Mouse (Mus musculus) limb, embryonic 13.5 days (tissue): ENCODE results near the gene Arhgef3. TPM values are rescaled to one million over a fixed set of nuclear protein-coding genes. Genes with fewer than 3 reads are reported as not detected.
"Not testable (repeated sequence)": the region's sequence is repeated elsewhere in the genome, so short reads cannot be mapped to it uniquely, and the experiment has no call there.

ENCODE experiments used
- ATAC-seq: fragments of 200-750 bp; cut with Nextera tagmentation; 2 replicates; pipeline ENCODE4 v1.8.0; 2017; ENCODE audit warnings: low read depth, moderate number of reproducible peaks, moderate TSS enrichment; ENCODE audit not compliant: low FRiP score
- H3K27ac ChIP-seq: fragments of 300-500 bp; sonication (generic); 2 replicates; pipeline ENCODE4 v1.5.1; 2015; ENCODE audit warnings: inconsistent platforms, mild to moderate bottlenecking, moderate library complexity
- H3K27me3 ChIP-seq: fragments of 300-500 bp; sonication (generic); 2 replicates; pipeline ENCODE4 v1.6.1; 2015; ENCODE audit warnings: mild to moderate bottlenecking, inconsistent platforms
- H3K36me3 ChIP-seq: fragments of 300-500 bp; sonication (generic); 2 replicates; pipeline ENCODE4 v1.6.1; 2015; ENCODE audit warnings: inconsistent platforms, mild to moderate bottlenecking, moderate library complexity
- H3K4me1 ChIP-seq: fragments of 300-500 bp; sonication (generic); 2 replicates; pipeline ENCODE4 v1.6.1; 2015; ENCODE audit warnings: inconsistent platforms
- H3K4me2 ChIP-seq: fragments of 300-500 bp; sonication (generic); replicated peaks from 2 replicates; pipeline ENCODE4 v1.6.1; 2015; ENCODE audit warnings: inconsistent platforms, mild to moderate bottlenecking, moderate library complexity
- H3K4me3 ChIP-seq: fragments of 300-500 bp; sonication (generic); 2 replicates; pipeline ENCODE4 v1.5.1; 2015; ENCODE audit warnings: moderate library complexity, mild to moderate bottlenecking, inconsistent platforms
- H3K9ac ChIP-seq: fragments of 300-500 bp; sonication (generic); 2 replicates; pipeline ENCODE4 v1.6.1; 2015; ENCODE audit warnings: mild to moderate bottlenecking, inconsistent platforms
- H3K9me3 ChIP-seq: fragments of 300-500 bp; sonication (generic); 2 replicates; pipeline ENCODE4 v1.6.1; 2016; ENCODE audit warnings: inconsistent platforms
- WGBS: fragments of 180-500 bp; shearing (Covaris S2); methylation state at CpG from one replicate; pipeline ENCODE4 v1.1.7; 2015; 5-methylcytosine and 5-hydroxymethylcytosine counted together
- polyA plus RNA-seq: library from polyadenylated mRNA; unstranded; fragments of >200 nt; fragmentation: Nextera tagmentation; extraction: Ambion mirVana; gene quantifications from 2 replicates; pipeline ENCODE4 v1.2.1, GENCODE M21; 2015

Gene Arhgef3
- polyA plus RNA-seq, 1 experiment from 2014 or later = 24.1 TPM

DNA sequence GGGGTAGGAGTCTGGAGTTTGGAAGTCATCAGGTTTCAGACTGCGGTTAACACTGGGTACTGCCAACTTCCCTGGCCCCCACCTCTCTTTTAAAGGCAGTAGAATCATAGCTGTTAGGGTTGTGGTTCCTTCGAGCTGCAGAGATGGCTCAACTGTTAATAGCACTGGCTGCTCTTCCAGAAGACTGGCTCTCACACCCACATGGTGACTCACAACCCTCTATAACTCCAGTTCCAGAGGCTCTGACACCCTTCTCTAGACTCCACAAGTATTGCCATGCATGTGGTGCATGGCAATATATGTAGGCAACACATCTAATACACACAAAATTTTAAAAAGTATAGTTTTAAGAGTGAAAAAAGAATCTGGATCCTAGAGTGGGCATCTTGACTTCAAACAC is 128.1 kb downstream of the Arhgef3 start:
- no peak for ATAC-seq
- Histone ChIP-seq H3K27me3 (no peaks in the 10 kb centered on the region), H3K4me3 (no peak overlapping the region), H3K4me2 (no peak overlapping the region), H3K27ac (no peak overlapping the region), H3K9ac (no peak overlapping the region), H3K36me3 (no peaks in the 10 kb centered on the region), H3K4me1 (peaks cover 5% of the 10 kb centered on the region), H3K9me3 (no peaks in the 10 kb centered on the region)
- WGBS = 77% methylated on average over 2 of the region's 2 CpGs

DNA sequence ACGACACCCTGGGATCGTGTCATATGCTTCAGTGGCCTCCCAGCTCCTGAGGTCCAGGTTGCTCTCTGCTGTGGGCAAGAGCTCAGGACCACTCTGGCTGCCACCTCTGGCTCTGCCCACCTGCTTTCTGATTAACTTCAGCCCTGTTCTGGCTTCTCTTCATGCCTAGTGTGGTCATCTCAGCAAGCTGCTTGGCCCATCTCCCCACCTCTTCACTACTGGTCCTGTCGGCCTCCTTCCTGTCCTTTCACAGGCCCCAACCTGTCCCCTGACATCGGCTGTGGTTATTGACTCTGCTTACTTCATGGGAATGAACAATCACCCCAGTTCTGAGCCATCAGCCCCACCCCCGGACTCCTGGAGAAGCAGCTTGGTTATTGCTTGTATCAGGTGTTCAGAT is 128.9 kb downstream of the Arhgef3 start:
- H3K4me3 ChIP-seq = no peak overlapping the region
- no peak overlapping the region for H3K4me2 ChIP-seq
- no peaks in the 10 kb centered on the region for H3K9me3 ChIP-seq
- no peaks in the 10 kb centered on the region for H3K36me3 ChIP-seq
- 88% methylated on average over 5 of the region's 5 CpGs for WGBS
- ATAC-seq = no peak
- H3K4me1 ChIP-seq = no peaks in the 10 kb centered on the region
- H3K9ac ChIP-seq = no peak overlapping the region
- no peaks in the 10 kb centered on the region for H3K27me3 ChIP-seq
- no peak overlapping the region for H3K27ac ChIP-seq

DNA sequence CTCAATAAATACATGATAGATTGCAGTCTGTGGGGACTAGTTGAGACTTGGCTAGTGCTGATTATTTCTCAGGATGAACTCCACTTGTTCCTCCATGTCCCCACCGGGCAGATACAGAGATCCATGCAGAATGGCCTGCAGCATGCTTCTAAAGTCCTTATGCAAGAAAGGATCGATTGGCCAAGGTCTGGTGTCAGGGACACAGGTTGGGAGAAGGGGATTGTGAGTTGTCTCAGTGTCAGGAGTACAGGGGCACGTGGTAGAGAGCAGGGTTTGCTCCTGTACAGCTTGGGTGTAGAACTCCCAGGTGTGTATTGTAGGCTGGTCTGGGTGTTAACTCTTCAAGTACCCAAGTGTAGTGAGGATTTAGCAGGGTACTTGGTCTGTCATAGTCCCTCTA is 130.2 kb downstream of the Arhgef3 start:
- WGBS = 56% methylated on average over 3 of the region's 3 CpGs

DNA sequence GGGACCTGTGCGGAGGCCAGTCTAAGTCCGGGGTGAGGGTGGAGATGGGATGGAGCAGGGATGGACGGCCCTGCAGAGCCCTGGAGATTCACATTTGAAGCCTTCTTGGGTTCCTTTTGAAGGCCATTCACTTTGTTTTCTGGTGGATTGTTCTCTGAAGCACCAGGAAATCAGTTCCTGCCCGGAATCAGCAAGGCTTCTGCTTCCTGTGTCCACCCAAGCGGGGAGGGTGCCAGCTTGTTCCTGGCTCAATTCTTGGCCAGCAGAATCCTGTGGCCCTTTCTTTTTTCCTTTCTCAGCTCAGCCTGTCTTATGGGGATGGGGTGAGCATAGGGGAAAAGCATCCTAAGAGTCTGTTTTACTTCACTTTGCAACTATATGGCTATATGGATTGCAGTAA is 131.7 kb downstream of the Arhgef3 start:
- Histone ChIP-seq H3K36me3 (no peaks in the 10 kb centered on the region), H3K9me3 (no peaks in the 10 kb centered on the region), H3K4me1 (no peaks in the 10 kb centered on the region), H3K9ac (no peak overlapping the region), H3K27ac (no peak overlapping the region), H3K4me2 (no peak overlapping the region), H3K4me3 (no peak overlapping the region), H3K27me3 (no peaks in the 10 kb centered on the region)
- 85% methylated on average over 5 of the region's 5 CpGs for WGBS
- ATAC-seq = no peak

More for the DNA sequence above, 130.2 kb downstream of the Arhgef3 start:
- Histone ChIP-seq H3K9ac (no peak overlapping the region), H3K4me1 (no peaks in the 10 kb centered on the region), H3K4me3 (no peak overlapping the region), H3K27me3 (no peaks in the 10 kb centered on the region), H3K9me3 (no peaks in the 10 kb centered on the region), H3K36me3 (no peaks in the 10 kb centered on the region), H3K4me2 (no peak overlapping the region), H3K27ac (no peak overlapping the region)
- ATAC-seq = no peak

DNA sequence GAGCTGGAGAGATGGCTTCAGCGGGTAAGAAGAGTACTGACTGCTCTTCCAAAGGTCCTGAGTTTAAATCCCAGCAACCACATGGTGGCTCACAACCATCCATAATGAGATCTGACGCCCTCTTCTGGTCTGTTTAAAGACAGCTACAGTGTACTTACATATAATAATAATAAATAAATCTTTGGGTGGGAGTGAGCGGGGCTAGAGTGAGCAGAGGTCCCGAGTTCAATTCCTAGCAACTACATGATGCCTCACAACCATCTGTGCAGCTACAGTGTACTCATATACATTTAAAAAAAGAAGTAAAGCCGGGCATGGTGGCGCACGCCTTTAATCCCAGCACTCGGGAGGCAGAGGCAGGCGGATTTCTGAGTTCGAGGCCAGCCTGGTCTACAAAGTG is 132.2 kb downstream of the Arhgef3 start:
- not testable (repeated sequence) for H3K4me1 ChIP-seq, H3K36me3 ChIP-seq, ATAC-seq, H3K9ac ChIP-seq, H3K9me3 ChIP-seq, H3K27ac ChIP-seq, H3K27me3 ChIP-seq, H3K4me3 ChIP-seq, H3K4me2 ChIP-seq
- WGBS = 94% methylated on average over 10 of the region's 10 CpGs

DNA sequence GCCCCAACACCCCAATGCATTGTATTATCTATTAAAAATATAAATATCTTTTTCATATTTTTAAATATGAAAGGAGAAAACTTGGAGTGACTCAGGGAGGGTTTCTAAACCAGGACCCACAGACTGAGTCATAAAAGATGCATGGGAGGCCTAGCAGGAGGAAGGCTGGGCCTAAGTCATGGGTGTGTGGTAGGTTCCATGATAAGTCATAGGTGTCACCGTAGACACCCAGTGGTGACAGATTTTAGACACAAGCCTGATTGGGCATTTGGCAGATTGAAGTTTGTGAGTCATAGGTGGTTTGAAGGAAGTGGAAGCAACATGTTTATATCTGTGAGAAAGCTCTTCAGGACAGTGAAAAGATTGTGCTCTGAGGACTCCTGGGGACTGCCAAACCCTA is 134.4 kb downstream of the Arhgef3 start:
- Histone ChIP-seq H3K4me3 (no peak overlapping the region), H3K9ac (no peak overlapping the region), H3K4me2 (no peak overlapping the region), H3K27me3 (no peaks in the 10 kb centered on the region), H3K9me3 (no peaks in the 10 kb centered on the region), H3K4me1 (no peaks in the 10 kb centered on the region), H3K27ac (no peak overlapping the region), H3K36me3 (no peaks in the 10 kb centered on the region)
- WGBS = 95% methylated on average over 1 of the region's 1 CpGs
- ATAC-seq = no peak

DNA sequence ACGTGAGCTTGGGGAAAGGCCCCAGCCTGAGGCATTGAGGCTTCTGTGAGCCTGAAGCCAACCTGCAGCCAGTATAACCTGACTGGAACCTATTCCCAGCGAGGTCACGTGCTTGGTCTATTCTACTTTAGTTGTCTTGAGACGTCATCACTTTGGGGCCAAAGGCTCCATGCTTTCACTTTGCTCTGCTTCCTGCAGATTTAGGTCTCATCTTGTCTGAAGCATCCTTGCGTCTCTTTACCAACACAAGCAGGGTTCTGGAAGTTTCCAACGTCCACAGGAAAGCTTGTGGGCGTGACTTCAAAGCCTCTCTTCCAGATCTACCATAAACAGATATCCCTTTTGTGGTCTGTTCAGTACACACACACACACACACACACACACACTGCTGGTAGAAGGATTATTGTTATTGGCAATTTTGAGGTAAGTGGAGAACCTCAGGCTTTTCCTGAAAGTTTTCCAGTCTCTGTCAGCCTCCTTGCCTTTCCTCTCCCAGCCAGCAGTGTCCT is 135.6 kb downstream of the Arhgef3 start:
- no peak overlapping the region for H3K9ac ChIP-seq
- H3K4me2 ChIP-seq = no peak overlapping the region
- no peaks in the 10 kb centered on the region for H3K27me3 ChIP-seq
- no peaks in the 10 kb centered on the region for H3K9me3 ChIP-seq
- H3K4me1 ChIP-seq = no peaks in the 10 kb centered on the region
- 77% methylated on average over 7 of the region's 7 CpGs for WGBS
- H3K4me3 ChIP-seq = no peak overlapping the region
- H3K27ac ChIP-seq = no peak overlapping the region
- H3K36me3 ChIP-seq = no peaks in the 10 kb centered on the region
- no peak for ATAC-seq

DNA sequence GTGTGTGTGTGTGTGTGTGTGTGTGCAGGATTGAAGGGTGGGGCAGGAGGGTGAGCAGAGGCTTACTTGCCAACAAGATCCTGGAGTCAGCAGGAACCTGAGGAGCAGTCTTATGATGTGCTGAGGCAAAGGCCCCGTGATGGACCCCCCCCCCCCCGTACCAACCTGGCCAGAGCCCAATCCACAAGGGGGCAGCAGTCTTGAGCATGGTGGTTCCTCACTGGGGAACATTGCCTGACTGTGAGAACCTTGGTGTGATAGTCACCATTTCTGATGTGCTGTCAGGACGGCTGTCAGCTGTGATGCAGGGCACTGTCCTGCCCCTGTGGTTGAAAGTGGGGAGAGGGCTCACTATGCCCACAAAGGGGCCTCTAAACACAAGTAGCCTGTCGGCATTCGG is 138.7 kb downstream of the Arhgef3 start:
- H3K36me3 ChIP-seq = no peaks in the 10 kb centered on the region
- H3K27ac ChIP-seq = no peak overlapping the region
- H3K4me2 ChIP-seq = no peak overlapping the region
- no peak for ATAC-seq
- H3K4me3 ChIP-seq = no peak overlapping the region
- no peaks in the 10 kb centered on the region for H3K4me1 ChIP-seq
- no peak overlapping the region for H3K9ac ChIP-seq
- WGBS = 82% methylated on average over 5 of the region's 5 CpGs
- no peaks in the 10 kb centered on the region for H3K27me3 ChIP-seq
- H3K9me3 ChIP-seq = no peaks in the 10 kb centered on the region

DNA sequence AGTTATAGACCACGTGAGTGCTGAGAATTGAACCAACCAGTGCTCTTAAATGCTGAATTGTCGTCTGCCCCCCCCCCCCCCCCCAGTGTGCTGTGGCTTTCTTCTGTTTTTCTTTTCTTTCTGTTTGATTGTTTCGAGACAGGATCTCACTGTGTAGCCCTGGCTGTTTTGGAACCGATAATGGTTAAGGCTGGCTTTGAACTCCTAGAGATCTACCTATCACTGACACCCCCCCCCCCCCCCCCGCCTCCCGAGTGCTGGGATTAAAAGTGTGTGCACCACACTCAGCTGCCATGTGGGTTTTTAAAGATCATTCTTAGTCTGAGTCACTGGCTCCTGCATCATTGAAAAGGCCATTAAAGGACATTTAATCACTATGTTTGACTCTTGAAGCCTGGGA is 147.7 kb downstream of the Arhgef3 start:
- Histone ChIP-seq H3K9ac (no peak overlapping the region), H3K27me3 (no peaks in the 10 kb centered on the region), H3K4me1 (no peaks in the 10 kb centered on the region), H3K4me2 (no peak overlapping the region), H3K4me3 (no peak overlapping the region), H3K9me3 (no peaks in the 10 kb centered on the region), H3K27ac (no peak overlapping the region), H3K36me3 (no peaks in the 10 kb centered on the region)
- no peak for ATAC-seq
- 57% methylated on average over 5 of the region's 6 CpGs for WGBS

DNA sequence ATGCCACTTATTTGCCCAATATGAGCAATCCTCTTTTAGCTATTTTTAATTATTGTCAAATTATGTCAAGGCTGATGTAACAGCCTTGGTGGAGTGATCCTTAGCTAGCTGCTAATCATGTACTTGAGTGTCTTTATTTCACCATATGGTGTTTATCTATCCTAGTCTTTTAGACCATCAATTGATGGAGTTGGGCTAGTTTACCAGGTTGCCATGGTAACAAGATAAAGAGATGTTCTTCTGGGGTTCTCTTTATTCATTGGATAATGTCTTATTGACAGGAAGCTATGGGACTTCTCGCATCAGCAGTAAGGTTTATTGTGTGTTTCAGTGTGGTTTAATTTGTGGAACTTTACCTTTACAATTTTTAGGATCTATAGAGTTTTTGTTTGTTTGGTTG is 151.9 kb downstream of the Arhgef3 start:
- no peak overlapping the region for H3K4me3 ChIP-seq
- H3K36me3 ChIP-seq = no peaks in the 10 kb centered on the region
- no peaks in the 10 kb centered on the region for H3K27me3 ChIP-seq
- no peak overlapping the region for H3K4me2 ChIP-seq
- no peaks in the 10 kb centered on the region for H3K9me3 ChIP-seq
- no peaks in the 10 kb centered on the region for H3K4me1 ChIP-seq
- H3K9ac ChIP-seq = no peak overlapping the region
- WGBS = 96% methylated on average over 1 of the region's 1 CpGs
- H3K27ac ChIP-seq = no peak overlapping the region
- ATAC-seq = no peak

DNA sequence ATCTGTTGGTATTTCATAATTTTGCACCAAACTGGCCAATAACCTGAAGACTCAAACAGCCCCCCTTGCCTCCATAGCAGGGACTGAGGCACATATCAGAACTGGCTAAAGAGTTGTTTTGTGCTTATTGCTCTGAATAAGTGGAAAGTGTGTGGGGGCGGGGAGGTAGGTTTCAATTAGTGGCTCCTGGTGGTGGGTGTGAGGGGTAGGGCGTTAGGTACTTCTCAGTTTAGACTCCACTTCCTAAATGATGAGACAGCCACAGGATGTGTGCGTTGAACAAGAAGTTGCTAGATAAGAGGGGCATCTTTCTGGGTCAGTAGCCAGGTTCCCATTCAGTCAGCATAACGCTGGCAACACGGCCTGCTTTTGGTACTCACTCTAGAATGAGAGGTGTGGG is 153.4 kb downstream of the Arhgef3 start:
- no peaks in the 10 kb centered on the region for H3K27me3 ChIP-seq
- H3K36me3 ChIP-seq = no peaks in the 10 kb centered on the region
- WGBS = 73% methylated on average over 5 of the region's 5 CpGs
- no peak overlapping the region for H3K9ac ChIP-seq
- H3K27ac ChIP-seq = no peak overlapping the region
- no peak for ATAC-seq
- no peak overlapping the region for H3K4me2 ChIP-seq
- no peaks in the 10 kb centered on the region for H3K9me3 ChIP-seq
- no peak overlapping the region for H3K4me3 ChIP-seq
- H3K4me1 ChIP-seq = peaks cover 6% of the 10 kb centered on the region; the same call in 1 of the 2 replicates

DNA sequence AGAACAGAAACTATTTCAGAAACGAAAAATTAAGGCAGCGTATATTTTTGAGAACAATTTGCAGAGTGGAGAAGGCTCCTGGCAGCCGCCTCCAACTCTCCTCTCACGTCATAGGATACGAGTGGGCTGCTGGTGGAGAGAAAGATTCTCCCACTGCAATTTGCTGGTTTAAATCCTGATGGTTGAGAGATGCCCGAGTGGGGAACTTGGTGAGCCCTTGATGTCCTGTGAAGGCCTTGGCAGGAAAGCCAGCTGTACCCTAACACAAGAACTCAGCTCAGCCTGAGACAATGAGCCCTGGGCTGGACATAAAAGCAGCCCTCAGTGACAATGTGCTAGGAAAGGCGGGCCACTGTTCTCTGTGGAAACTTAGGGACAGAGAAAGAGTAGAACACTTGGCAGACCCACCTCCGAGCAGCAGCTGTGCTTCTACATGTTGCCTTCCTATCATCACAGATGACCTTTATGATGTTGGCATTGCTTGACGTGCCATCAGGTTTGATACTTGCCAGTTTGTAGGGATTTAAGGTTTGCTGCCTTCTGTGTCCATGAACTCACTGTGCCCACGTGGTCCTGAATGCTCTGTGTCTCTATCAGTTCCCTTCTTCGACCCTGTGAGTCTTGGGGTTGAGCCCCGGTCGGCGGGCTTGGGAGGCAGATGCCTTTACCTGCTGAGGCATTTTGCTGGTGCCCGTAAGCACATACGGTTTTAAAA is 154.4 kb downstream of the Arhgef3 start:
- Histone ChIP-seq H3K4me3 (no peak overlapping the region), H3K27me3 (no peaks in the 10 kb centered on the region), H3K27ac (no peak overlapping the region), H3K9me3 (no peaks in the 10 kb centered on the region), H3K4me2 (no peak overlapping the region), H3K36me3 (no peaks in the 10 kb centered on the region), H3K4me1 (peaks cover 6% of the 10 kb centered on the region; the same call in 1 of the 2 replicates), H3K9ac (no peak overlapping the region)
- 87% methylated on average over 16 of the region's 16 CpGs for WGBS
- no peak for ATAC-seq

DNA sequence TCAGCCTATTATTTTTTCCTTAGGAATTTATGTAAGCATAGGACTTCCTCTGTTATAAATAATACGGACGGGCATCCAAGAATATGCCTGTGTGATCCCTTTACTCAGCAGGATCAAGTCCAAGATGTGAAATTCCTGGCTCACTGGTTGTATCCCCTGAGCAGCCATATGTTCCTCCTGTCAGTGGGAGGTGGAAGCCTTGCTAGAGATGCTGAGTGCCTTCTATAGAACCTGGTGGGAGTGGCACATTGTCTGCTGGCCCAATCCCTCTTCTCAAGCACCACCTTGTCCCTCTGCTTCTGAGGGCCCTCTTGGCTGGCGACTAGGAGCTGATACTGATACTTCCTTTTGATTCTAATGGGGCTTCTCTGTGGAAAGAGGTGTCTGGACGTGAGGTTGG is 155.1 kb downstream of the Arhgef3 start:
- Histone ChIP-seq H3K4me3 (no peak overlapping the region), H3K4me2 (no peak overlapping the region), H3K9me3 (no peaks in the 10 kb centered on the region), H3K4me1 (peaks cover 6% of the 10 kb centered on the region; the same call in 1 of the 2 replicates), H3K27ac (no peak overlapping the region), H3K27me3 (no peaks in the 10 kb centered on the region), H3K9ac (no peak overlapping the region), H3K36me3 (no peaks in the 10 kb centered on the region)
- ATAC-seq = no peak
- 63% methylated on average over 4 of the region's 4 CpGs for WGBS
